Mouse (Mus musculus) lung, embryonic 14.5 days (tissue): ENCODE results near the gene Rgs14. TPM values are rescaled to one million over a fixed set of nuclear protein-coding genes. Genes with fewer than 3 reads are reported as not detected.
A peak's percentile ranks its signal among the peaks of the same experiment; 100 is the strongest.

Source experiments
- ATAC-seq: fragments of 200-750 bp; cut with Nextera tagmentation; 2 replicates; pipeline ENCODE4 v1.8.0; 2017; ENCODE audit warnings: mild to moderate bottlenecking, moderate TSS enrichment, moderate library complexity; ENCODE audit not compliant: insufficient read depth
- DNase-seq: peaks from one replicate; pipeline ENCODE4 v3.0.0-alpha.2; 2015
- H3K27ac ChIP-seq: fragments of 300-500 bp; sonication (generic); 2 replicates; pipeline ENCODE4 v1.5.1; 2014; ENCODE audit warnings: low read depth, mild to moderate bottlenecking, moderate library complexity
- H3K27me3 ChIP-seq: fragments of 300-500 bp; sonication (generic); 2 replicates; pipeline ENCODE4 v1.6.1; 2014; ENCODE audit warnings: low read length, control low read depth; ENCODE audit not compliant: insufficient read depth
- H3K36me3 ChIP-seq: fragments of 300-500 bp; sonication (generic); 2 replicates; pipeline ENCODE4 v1.6.1; 2014; ENCODE audit warnings: control low read depth; ENCODE audit not compliant: insufficient read depth
- H3K4me1 ChIP-seq: fragments of 300-500 bp; sonication (generic); 2 replicates; pipeline ENCODE4 v1.6.1; 2014; ENCODE audit warnings: antibody characterized with exemption, control low read depth; ENCODE audit not compliant: insufficient read depth
- H3K4me2 ChIP-seq: fragments of 300-500 bp; sonication (generic); 2 replicates; pipeline ENCODE4 v1.6.1; 2014; ENCODE audit warnings: mild to moderate bottlenecking
- H3K4me3 ChIP-seq: fragments of 300-500 bp; sonication (generic); 2 replicates; pipeline ENCODE4 v1.5.1; 2014; ENCODE audit warnings: low read depth, low read length
- H3K9ac ChIP-seq: fragments of 300-500 bp; sonication (generic); 2 replicates; pipeline ENCODE4 v1.6.1; 2014
- H3K9me3 ChIP-seq: fragments of 300-500 bp; sonication (generic); 2 replicates; pipeline ENCODE4 v1.6.1; 2016; ENCODE audit warnings: low read depth, low read length, control low read depth
- CTCF ChIP-seq: IDR thresholded peaks from 2 replicates; pipeline ENCODE4 v1.5.1; 2016; ENCODE audit warnings: antibody characterized with exemption, low read depth
- WGBS: fragments of 180-500 bp; shearing (Covaris S2); extraction: QIAGEN DNeasy Blood & Tissue Kit; methylation state at CpG from one replicate; pipeline ENCODE4 v1.1.7; 2014; 5-methylcytosine and 5-hydroxymethylcytosine counted together
- polyA plus RNA-seq: library from polyadenylated mRNA; unstranded; fragments of >200 nt; fragmentation: Nextera tagmentation; extraction: Ambion mirVana; gene quantifications from 2 replicates; pipeline ENCODE4 v1.2.1, GENCODE M21; 2014

The Rgs14 gene
- polyA plus RNA-seq, 1 experiment from 2014 or later = 1.0 TPM

DNA sequence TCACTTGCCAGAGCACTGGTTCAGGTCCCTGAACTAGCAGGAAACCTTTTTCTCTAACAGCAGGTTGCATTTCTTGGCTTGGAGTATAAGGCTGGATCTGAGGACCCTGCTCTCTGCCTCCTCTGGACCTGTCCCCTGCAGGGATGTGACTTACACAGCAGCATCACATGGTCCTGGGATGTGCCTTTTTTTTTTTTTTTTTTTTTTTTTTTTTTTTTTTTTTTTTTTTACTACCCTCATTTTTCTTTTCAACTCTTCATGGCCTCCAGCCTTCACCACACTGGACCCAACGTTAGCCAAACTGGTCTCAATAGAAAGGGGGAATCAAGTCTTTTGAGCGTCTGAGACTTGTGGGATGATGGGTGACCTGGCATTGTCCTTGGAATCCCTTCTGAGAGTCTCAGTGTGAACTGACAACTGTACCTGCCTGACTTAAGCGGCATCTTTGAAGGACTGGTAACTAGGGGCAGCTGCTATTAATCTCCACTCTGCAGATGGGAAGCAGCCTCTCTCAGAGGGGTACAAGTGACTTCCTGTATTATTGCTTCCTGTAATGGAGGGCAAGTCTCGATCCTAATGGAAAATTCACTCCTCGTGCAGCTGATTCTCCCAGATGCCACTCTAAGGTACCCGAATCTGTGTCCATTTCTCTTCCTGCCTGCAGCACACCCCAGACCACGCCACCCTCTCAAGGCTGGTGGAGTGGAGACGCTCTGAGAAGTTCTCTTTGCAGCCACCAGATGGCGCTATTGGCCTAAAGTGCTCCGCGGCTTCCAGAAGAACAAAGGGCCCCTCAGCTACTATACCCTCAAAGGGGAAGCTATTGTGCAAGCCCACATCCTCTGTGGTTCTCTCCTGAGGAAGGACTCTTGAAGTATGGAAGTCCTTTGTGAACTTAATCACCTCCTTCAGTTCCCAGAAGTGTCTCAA lies 35.6 kb downstream of the Rgs14 start:
- WGBS = 12% methylated on average over 11 of the region's 11 CpGs
- Histone ChIP-seq H3K36me3 (no peaks in the 10 kb centered on the region), H3K27me3 (0 out of 2 replicates have a peak, but pooled peaks cover 2% of the 10 kb centered on the region), H3K9ac (0 out of 2 replicates have a peak overlapping the region, but pooled peaks have one; percentile 7), H3K4me1 (no peaks in the 10 kb centered on the region), H3K27ac (no peak overlapping the region), H3K4me2 (no peak overlapping the region), H3K9me3 (no peaks in the 10 kb centered on the region), H3K4me3 (no peak overlapping the region)
- TF ChIP-seq CTCF = peak; percentile 96
- ATAC-seq (peak; percentile 92; the same call in 1 of the 2 replicates), DNase-seq (peak; percentile 96)

DNA sequence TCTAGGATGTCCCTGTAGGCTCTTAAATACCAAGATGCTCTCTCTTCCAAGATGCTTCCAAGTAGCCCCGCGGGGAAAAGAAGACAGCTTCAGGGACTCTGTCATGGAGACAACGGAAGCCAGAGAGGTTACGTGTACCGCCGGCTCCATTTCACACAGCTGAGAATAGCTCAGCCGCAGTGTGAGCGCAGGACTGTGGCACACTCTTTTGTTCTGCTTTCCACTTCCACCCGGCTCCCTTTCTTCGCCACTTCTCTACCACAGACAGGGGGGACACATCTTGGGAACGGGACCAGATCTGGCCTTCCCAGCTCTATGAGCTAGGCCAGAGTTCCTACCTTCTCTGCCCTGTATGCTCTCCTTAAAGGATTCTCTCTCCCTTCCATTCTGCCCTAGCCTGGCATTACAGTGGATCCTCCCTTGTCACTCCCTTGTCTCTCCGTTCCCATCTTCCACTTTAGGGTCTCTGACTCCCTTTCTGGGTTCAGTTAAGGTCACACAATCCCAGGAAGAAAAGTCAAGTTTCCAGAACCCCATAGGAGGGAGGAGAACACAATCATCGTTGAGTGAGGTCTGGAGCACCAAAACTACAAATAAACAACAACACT lies 36.4 kb downstream of the Rgs14 start:
- H3K27me3 ChIP-seq = 0 out of 2 replicates have a peak, but pooled peaks cover 2% of the 10 kb centered on the region
- ATAC-seq = peak; percentile 41; the same call in 1 of the 2 replicates

DNA sequence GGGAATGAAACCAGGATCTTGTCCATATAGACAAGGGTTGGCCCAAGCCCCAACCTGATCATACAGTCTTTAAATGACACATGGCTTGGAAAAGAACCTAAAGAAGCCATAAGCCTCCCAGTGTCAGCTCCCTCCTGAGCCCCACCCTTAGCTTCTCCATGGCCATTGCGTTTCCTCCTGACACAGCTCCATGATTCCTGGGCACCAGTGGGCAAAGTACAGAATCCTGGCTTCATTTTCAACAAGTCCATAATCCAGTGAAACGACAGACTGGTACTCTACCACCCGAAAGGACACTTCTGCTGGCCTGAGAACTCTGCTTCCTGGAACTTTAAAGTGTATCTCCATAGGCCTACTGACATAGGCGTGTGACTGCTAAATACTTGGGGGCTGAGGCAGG lies 37.8 kb downstream of the Rgs14 start:
- Histone ChIP-seq H3K4me2 (no peak overlapping the region), H3K9ac (no peak overlapping the region), H3K27ac (no peak overlapping the region), H3K4me3 (no peak overlapping the region), H3K9me3 (no peaks in the 10 kb centered on the region), H3K36me3 (no peaks in the 10 kb centered on the region), H3K27me3 (0 out of 2 replicates have a peak, but pooled peaks cover 2% of the 10 kb centered on the region), H3K4me1 (no peaks in the 10 kb centered on the region)
- no peak for ATAC-seq
- 81% methylated on average over 4 of the region's 4 CpGs for WGBS
- TF ChIP-seq CTCF = no peak
- DNase-seq = no peak

More for the DNA sequence above, 36.4 kb downstream of the Rgs14 start:
- H3K4me2 ChIP-seq = no peak overlapping the region
- no peak overlapping the region for H3K4me3 ChIP-seq
- no peak for DNase-seq
- TF ChIP-seq CTCF = no peak
- H3K9ac ChIP-seq = 0 out of 2 replicates have a peak overlapping the region, but pooled peaks have one; percentile 7
- H3K27ac ChIP-seq = no peak overlapping the region
- no peaks in the 10 kb centered on the region for H3K36me3 ChIP-seq
- no peaks in the 10 kb centered on the region for H3K9me3 ChIP-seq
- H3K4me1 ChIP-seq = no peaks in the 10 kb centered on the region
- WGBS = 65% methylated on average over 13 of the region's 13 CpGs

DNA sequence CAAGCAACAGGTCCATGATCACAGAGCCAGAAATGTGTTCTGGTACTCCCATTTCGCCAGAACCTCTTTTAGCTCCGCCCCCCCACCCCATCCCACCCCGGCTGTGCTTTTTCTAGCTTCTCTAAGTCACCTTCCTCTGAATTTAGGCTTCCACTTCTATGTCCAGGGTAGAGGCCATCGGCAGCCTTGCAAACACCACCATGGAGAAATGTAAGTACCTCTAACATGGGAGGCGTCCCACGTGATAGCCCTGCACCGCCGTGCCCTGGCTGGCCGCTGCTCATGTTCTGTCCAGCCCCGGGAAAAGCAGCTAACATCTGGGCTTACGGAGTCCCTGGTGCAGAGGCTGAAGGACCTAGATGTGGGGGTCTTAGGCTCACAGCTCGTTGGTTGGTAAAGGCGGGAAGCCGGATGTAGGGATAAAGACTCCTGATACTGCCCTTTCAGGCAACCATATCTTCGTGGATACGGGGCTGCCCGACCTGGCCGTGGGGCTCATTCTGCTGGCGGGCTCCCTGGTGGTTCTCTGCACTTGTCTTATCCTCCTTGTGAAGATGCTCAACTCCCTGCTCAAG lies 39.1 kb downstream of the Rgs14 start:
- no peaks in the 10 kb centered on the region for H3K36me3 ChIP-seq
- ATAC-seq (no peak), DNase-seq (no peak)
- H3K27me3 ChIP-seq = 0 out of 2 replicates have a peak, but pooled peaks cover 9% of the 10 kb centered on the region
- no peak overlapping the region for H3K4me2 ChIP-seq
- H3K9me3 ChIP-seq = no peaks in the 10 kb centered on the region
- no peak overlapping the region for H3K27ac ChIP-seq
- H3K4me1 ChIP-seq = no peaks in the 10 kb centered on the region
- H3K9ac ChIP-seq = no peak overlapping the region
- TF ChIP-seq CTCF = no peak
- WGBS = 81% methylated on average over 19 of the region's 19 CpGs
- no peak overlapping the region for H3K4me3 ChIP-seq

DNA sequence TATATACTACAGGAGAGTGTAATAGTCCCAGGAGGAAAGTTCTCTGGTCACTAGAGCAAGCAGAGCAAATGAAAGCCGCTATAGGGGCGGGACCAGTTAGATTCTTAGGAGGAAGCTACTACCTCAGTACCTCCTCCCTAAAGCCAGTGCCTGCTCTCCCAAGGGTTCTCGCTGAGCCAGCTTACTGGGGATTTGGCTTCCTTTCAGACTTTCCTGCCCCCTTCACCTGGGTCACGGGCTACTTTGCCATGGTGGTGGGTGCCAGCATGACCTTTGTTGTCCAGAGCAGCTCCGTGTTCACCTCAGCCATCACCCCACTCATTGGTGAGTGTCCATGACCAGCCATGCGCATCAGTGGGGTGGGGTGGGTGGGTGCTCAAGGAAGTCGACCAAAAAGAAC lies 42.3 kb downstream of the Rgs14 start:
- no peak for ATAC-seq
- no peaks in the 10 kb centered on the region for H3K9me3 ChIP-seq
- H3K4me3 ChIP-seq = no peak overlapping the region
- no peak overlapping the region for H3K27ac ChIP-seq
- H3K9ac ChIP-seq = no peak overlapping the region
- no peak overlapping the region for H3K4me2 ChIP-seq
- no peaks in the 10 kb centered on the region for H3K36me3 ChIP-seq
- DNase-seq = no peak
- 0 out of 2 replicates have a peak, but pooled peaks cover 9% of the 10 kb centered on the region for H3K27me3 ChIP-seq
- H3K4me1 ChIP-seq = no peaks in the 10 kb centered on the region
- TF ChIP-seq CTCF = no peak
- WGBS = 61% methylated on average over 7 of the region's 7 CpGs

DNA sequence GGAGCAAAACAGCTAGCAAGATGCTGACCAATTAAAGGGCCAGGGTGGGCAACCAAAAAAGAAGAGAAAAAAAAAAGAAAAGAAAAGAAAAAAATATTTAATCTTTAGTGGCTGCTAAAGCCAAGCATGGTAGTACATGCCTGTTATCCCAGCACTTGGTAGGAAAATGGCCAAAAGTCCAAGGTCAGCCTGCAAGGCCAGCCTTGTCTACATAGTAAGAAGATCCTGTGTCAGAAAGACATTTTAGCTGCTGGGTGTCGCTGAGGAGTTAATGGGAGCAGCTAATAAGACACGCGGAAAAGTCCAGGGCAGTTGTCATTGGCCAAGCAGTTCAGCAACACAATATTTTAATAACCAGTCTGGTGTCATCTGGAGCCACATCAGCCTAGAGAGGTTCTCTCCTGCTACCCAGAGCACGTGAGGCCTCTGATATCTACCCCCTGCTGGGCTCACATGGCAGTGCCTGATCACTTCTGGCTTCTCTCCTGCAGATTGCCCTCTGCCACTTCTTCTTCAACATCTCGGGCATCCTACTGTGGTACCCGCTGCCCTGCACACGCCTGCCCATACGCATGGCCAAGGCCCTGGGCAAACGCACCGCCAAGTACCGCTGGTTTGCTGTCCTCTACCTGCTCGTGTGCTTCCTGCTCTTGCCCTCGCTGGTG lies 43.2 kb downstream of the Rgs14 start:
- no peak overlapping the region for H3K4me2 ChIP-seq
- no peaks in the 10 kb centered on the region for H3K36me3 ChIP-seq
- H3K27me3 ChIP-seq = 0 out of 2 replicates have a peak, but pooled peaks cover 7% of the 10 kb centered on the region
- 78% methylated on average over 13 of the region's 13 CpGs for WGBS
- H3K9ac ChIP-seq = no peak overlapping the region
- no peak overlapping the region for H3K27ac ChIP-seq
- no peak overlapping the region for H3K4me3 ChIP-seq
- no peak for ATAC-seq
- no peaks in the 10 kb centered on the region for H3K4me1 ChIP-seq
- no peaks in the 10 kb centered on the region for H3K9me3 ChIP-seq
- no peak for DNase-seq
- TF ChIP-seq CTCF = no peak
